In the genomic region with DNA sequence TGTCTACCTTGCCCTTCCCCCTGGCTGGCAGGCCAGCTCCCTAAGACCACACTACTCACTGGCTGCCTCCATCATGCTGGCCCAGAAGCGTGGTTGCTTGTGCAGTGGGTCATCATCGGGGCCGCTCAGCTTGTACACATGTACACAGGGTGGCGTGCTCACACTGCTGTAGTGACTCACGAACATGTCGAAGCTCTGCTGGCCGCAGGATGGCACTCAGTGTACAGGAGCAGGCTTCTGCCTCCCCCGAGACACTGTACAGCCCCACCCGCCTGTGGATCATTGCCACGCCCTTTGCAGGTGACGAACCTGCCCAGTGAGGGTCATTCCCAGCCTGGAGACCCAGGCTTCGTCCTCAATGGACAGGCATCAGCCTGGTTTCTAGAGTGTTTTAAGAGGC, we compare ENCODE assay signal across 29 mouse cellular contexts. TPM values are rescaled to one million over a fixed set of nuclear protein-coding genes. Genes with fewer than 3 reads are reported as not detected.
A peak's percentile ranks its signal among the peaks of the same experiment; 100 is the strongest.
DNase-seq lines count a peak whose midpoint lies in the region; ATAC-seq and TF ChIP-seq lines count a peak whose summit lies in the region.
"Had no signal": no experiment of that assay in that cellular context is flagged by ENCODE, and none has a peak within 500 bp of the region (broad histone marks: within the 10 kb centered on the region; RNA-seq: fewer than 3 reads in every experiment).

No protein-coding gene starts in this region.

- WGBS in heart, embryonic 11.5 days (ENCODE audit: insufficient replicate concordance), result 92% methylated on average over 12 of the region's 12 CpGs
- 76% methylated on average over 12 of the region's 12 CpGs for WGBS in liver, embryonic 15.5 days (ENCODE audit: insufficient replicate concordance)
- WGBS in intestine, postnatal 0 days, result 67% methylated on average over 12 of the region's 12 CpGs
- WGBS in kidney, embryonic 14.5 days, result 94% methylated on average over 12 of the region's 12 CpGs

- TF ChIP-seq CTCF in intestine, postnatal 0 days (IDR thresholded peaks at IDR 0.05; ENCODE audit: low read depth), result peak; percentile 58

- ATAC-seq in heart, embryonic 11.5 days (replicated peaks; ENCODE audit: insufficient number of reproducible peaks, low FRiP score, low TSS enrichment), result peak; percentile 19; the same call in 1 of the 2 replicates
- 0 out of 2 replicates have a peak, but pooled peaks have one; percentile 4 for ATAC-seq in liver, embryonic 15.5 days (ENCODE audit: insufficient read depth)
- ATAC-seq in intestine, postnatal 0 days, result peak; percentile 31
- no peak for ATAC-seq in erythroblast, adult 5-6 weeks (replicated peaks; ENCODE audit: low FRiP score, poor library complexity, severe bottlenecking)
- ATAC-seq in kidney, embryonic 14.5 days (ENCODE audit: low FRiP score, low TSS enrichment), result no peak
- ATAC-seq: forebrain, embryonic 15.5 days; midbrain, embryonic 15.5 days had no signal

- H3K36me3 ChIP-seq in heart, embryonic 11.5 days (ENCODE audit: control insufficient read depth, insufficient read depth, low read length), result peaks cover 54% of the 10 kb centered on the region
- peaks cover 88% of the 10 kb centered on the region for H3K36me3 ChIP-seq in liver, embryonic 15.5 days (replicated peaks)
- H3K36me3 ChIP-seq in intestine, postnatal 0 days (ENCODE audit: control insufficient read depth, insufficient read depth), result peaks cover 93% of the 10 kb centered on the region
- peaks cover 95% of the 10 kb centered on the region for H3K36me3 ChIP-seq in kidney, embryonic 14.5 days (ENCODE audit: control insufficient read depth, insufficient read depth, low read length)

- no peak overlapping the region for H3K4me3 ChIP-seq in heart, embryonic 11.5 days (ENCODE audit: low read depth, low read length)
- H3K4me3 ChIP-seq in liver, embryonic 15.5 days (replicated peaks), result no peak overlapping the region
- H3K4me3 ChIP-seq in intestine, postnatal 0 days (ENCODE audit: low read depth, low read length), result no peak overlapping the region
- no peak overlapping the region for H3K4me3 ChIP-seq in kidney, embryonic 14.5 days (ENCODE audit: low read length)
- H3K4me3 ChIP-seq: forebrain, embryonic 10.5 days; forebrain, embryonic 15.5 days; gastrocnemius, adult 2 months; heart, embryonic 12.5 days; hindbrain, embryonic 15.5 days; limb, embryonic 13.5 days; midbrain, embryonic 10.5 days; midbrain, embryonic 15.5 days; neural tube, embryonic 15.5 days; stomach, embryonic 15.5 days had no signal

- no peak overlapping the region for H3K27ac ChIP-seq in heart, embryonic 11.5 days (ENCODE audit: low read depth, low read length)
- no peak overlapping the region for H3K27ac ChIP-seq in liver, embryonic 15.5 days (replicated peaks)
- no peak overlapping the region for H3K27ac ChIP-seq in intestine, postnatal 0 days (ENCODE audit: low read depth, low read length)
- H3K27ac ChIP-seq in kidney, embryonic 14.5 days (ENCODE audit: low read depth, low read length), result no peak overlapping the region
- H3K27ac ChIP-seq: forebrain, embryonic 10.5 days; forebrain, embryonic 15.5 days; gastrocnemius, adult 2 months; hindbrain, embryonic 15.5 days; limb, embryonic 13.5 days; liver, embryonic 14.5 days; midbrain, embryonic 10.5 days; midbrain, embryonic 15.5 days; neural tube, embryonic 15.5 days; stomach, embryonic 15.5 days had no signal

- no peaks in the 10 kb centered on the region for H3K9me3 ChIP-seq in heart, embryonic 11.5 days (replicated peaks; ENCODE audit: control insufficient read depth, low read length)
- no peaks in the 10 kb centered on the region for H3K9me3 ChIP-seq in liver, embryonic 15.5 days (replicated peaks)
- no peaks in the 10 kb centered on the region for H3K9me3 ChIP-seq in intestine, postnatal 0 days (ENCODE audit: control insufficient read depth)
- H3K9me3 ChIP-seq in kidney, embryonic 14.5 days (ENCODE audit: control insufficient read depth, low read length), result no peaks in the 10 kb centered on the region
- H3K9me3 ChIP-seq: forebrain, embryonic 15.5 days; G1E; hindbrain, embryonic 15.5 days; midbrain, embryonic 10.5 days; midbrain, embryonic 15.5 days; neural tube, embryonic 15.5 days; stomach, embryonic 15.5 days had no signal

- H3K27me3 ChIP-seq in heart, embryonic 11.5 days (ENCODE audit: control insufficient read depth, insufficient read depth, low read length), result no peaks in the 10 kb centered on the region
- H3K27me3 ChIP-seq in liver, embryonic 15.5 days, result no peaks in the 10 kb centered on the region
- no peaks in the 10 kb centered on the region for H3K27me3 ChIP-seq in intestine, postnatal 0 days (replicated peaks; ENCODE audit: control insufficient read depth, insufficient read depth, low read length)
- no peaks in the 10 kb centered on the region for H3K27me3 ChIP-seq in kidney, embryonic 14.5 days (ENCODE audit: control insufficient read depth, insufficient read depth, low read length)
- H3K27me3 ChIP-seq: forebrain, embryonic 15.5 days; heart, embryonic 12.5 days; hindbrain, embryonic 15.5 days; limb, embryonic 13.5 days; midbrain, embryonic 15.5 days; neural tube, embryonic 15.5 days; stomach, embryonic 15.5 days had no signal

- no peaks in the 10 kb centered on the region for H3K4me1 ChIP-seq in heart, embryonic 11.5 days (ENCODE audit: control insufficient read depth, insufficient read depth, low read length)
- no peaks in the 10 kb centered on the region for H3K4me1 ChIP-seq in liver, embryonic 15.5 days (replicated peaks)
- H3K4me1 ChIP-seq in intestine, postnatal 0 days (replicated peaks; ENCODE audit: control insufficient read depth, insufficient read depth, low read length), result no peaks in the 10 kb centered on the region
- no peaks in the 10 kb centered on the region for H3K4me1 ChIP-seq in kidney, embryonic 14.5 days (ENCODE audit: control insufficient read depth, insufficient read depth, low read length)
- H3K4me1 ChIP-seq: forebrain, embryonic 10.5 days; forebrain, embryonic 15.5 days; heart, embryonic 12.5 days; hindbrain, embryonic 15.5 days; limb, embryonic 13.5 days; midbrain, embryonic 10.5 days; midbrain, embryonic 15.5 days; neural tube, embryonic 15.5 days; stomach, embryonic 15.5 days had no signal

- no peak overlapping the region for H3K4me2 ChIP-seq in heart, embryonic 11.5 days
- no peak overlapping the region for H3K4me2 ChIP-seq in liver, embryonic 15.5 days
- no peak overlapping the region for H3K4me2 ChIP-seq in intestine, postnatal 0 days (replicated peaks; ENCODE audit: low read depth)
- H3K4me2 ChIP-seq in kidney, embryonic 14.5 days (replicated peaks; ENCODE audit: low read depth, low read length), result no peak overlapping the region
- H3K4me2 ChIP-seq: forebrain, embryonic 15.5 days; heart, embryonic 12.5 days; hindbrain, embryonic 15.5 days; limb, embryonic 13.5 days; midbrain, embryonic 15.5 days; neural tube, embryonic 15.5 days; stomach, embryonic 15.5 days had no signal

- H3K9ac ChIP-seq in heart, embryonic 11.5 days (ENCODE audit: low read depth, low read length), result no peak overlapping the region
- H3K9ac ChIP-seq in liver, embryonic 15.5 days, result no peak overlapping the region
- H3K9ac ChIP-seq in intestine, postnatal 0 days (ENCODE audit: low read depth, low read length), result no peak overlapping the region
- H3K9ac ChIP-seq in kidney, embryonic 14.5 days (ENCODE audit: low read depth, low read length), result no peak overlapping the region
- H3K9ac ChIP-seq: forebrain, embryonic 15.5 days; heart, embryonic 12.5 days; hindbrain, embryonic 15.5 days; limb, embryonic 13.5 days; liver, embryonic 14.5 days; midbrain, embryonic 15.5 days; neural tube, embryonic 15.5 days; stomach, embryonic 15.5 days had no signal

- no peak for DNase-seq in heart, postnatal 14 days
- no peak for DNase-seq in liver
- DNase-seq: adrenal gland, adult 8-10 months; cerebellum, adult 8-10 months; cerebellum, postnatal 25 days; gastrocnemius, adult 2 months; gastrocnemius, postnatal 36 days; heart, adult 18-20 months; kidney, adult 18-20 months; lung, postnatal 10 days; retina, postnatal 1 day; right cerebral cortex, postnatal 14 days; thymus, postnatal 14 days had no signal

- intact Hi-C loops in heart, postnatal 14 days (cut with DNase I), result no loop called here

RNA-seq across cellular contexts. Expression of a gene that starts 10.6 kb away (rescaled TPM):
- polyA plus RNA-seq in heart, embryonic 11.5 days (2014; fragmentation: Nextera tagmentation; extraction: Ambion mirVana), result 78.6 and 87.8 TPM in 2 replicates
- 10 to 100 TPM; 33.2 to 34.6 TPM for total RNA-seq in heart, postnatal 14 days (2021)
- 58.6 and 66.4 TPM in 2 replicates for polyA plus RNA-seq in liver, embryonic 15.5 days (2015; fragmentation: Nextera tagmentation; extraction: Ambion mirVana)
- 83.5 and 90.5 TPM in 2 replicates for polyA plus RNA-seq in intestine, postnatal 0 days (2015; fragmentation: Nextera tagmentation; extraction: Ambion mirVana)
- total RNA-seq in erythroblast, adult 5-6 weeks (2015; ENCODE audit: low replicate concordance), result 7.9 and 20.5 TPM in 2 replicates
- 12.0 and 14.9 TPM in 2 replicates for total RNA-seq in erythroblast, adult 5-6 weeks (2017; ENCODE audit: low replicate concordance)
- polyA plus RNA-seq in kidney, embryonic 14.5 days (2014; fragmentation: Nextera tagmentation; extraction: Ambion mirVana), result 80.5 and 89.2 TPM in 2 replicates

RNA-seq across cellular contexts. Expression of a gene that starts 24.3 kb away (rescaled TPM):
- polyA plus RNA-seq in heart, embryonic 11.5 days (2014; fragmentation: Nextera tagmentation; extraction: Ambion mirVana), result 21.4 and 23.2 TPM in 2 replicates
- 10 to 100 TPM; 32.8 to 36.6 TPM for total RNA-seq in heart, postnatal 14 days (2021)
- 19.6 and 22.9 TPM in 2 replicates for polyA plus RNA-seq in liver, embryonic 15.5 days (2015; fragmentation: Nextera tagmentation; extraction: Ambion mirVana)
- polyA plus RNA-seq in intestine, postnatal 0 days (2015; fragmentation: Nextera tagmentation; extraction: Ambion mirVana), result 10.6 and 12.0 TPM in 2 replicates
- 9.8 and 11.5 TPM in 2 replicates for total RNA-seq in erythroblast, adult 5-6 weeks (2015; ENCODE audit: low replicate concordance)
- total RNA-seq in erythroblast, adult 5-6 weeks (2017; ENCODE audit: low replicate concordance), result 5.2 TPM in 2 replicates
- polyA plus RNA-seq in kidney, embryonic 14.5 days (2014; fragmentation: Nextera tagmentation; extraction: Ambion mirVana), result 31.5 and 40.3 TPM in 2 replicates

RNA-seq across cellular contexts. Expression of a gene that starts 32.1 kb away (rescaled TPM):
- polyA plus RNA-seq in heart, embryonic 11.5 days (2014; fragmentation: Nextera tagmentation; extraction: Ambion mirVana), result 4.7 and 6.0 TPM in 2 replicates
- total RNA-seq in heart, postnatal 14 days (2021), result 1 to 10 TPM; 3.5 to 5.1 TPM
- 2.7 and 3.1 TPM in 2 replicates for polyA plus RNA-seq in liver, embryonic 15.5 days (2015; fragmentation: Nextera tagmentation; extraction: Ambion mirVana)
- 4.6 and 5.1 TPM in 2 replicates for polyA plus RNA-seq in intestine, postnatal 0 days (2015; fragmentation: Nextera tagmentation; extraction: Ambion mirVana)
- 0.38 and 0.84 TPM in 2 replicates for total RNA-seq in erythroblast, adult 5-6 weeks (2015; ENCODE audit: low replicate concordance)
- 0.28 TPM in 1 of 2 replicates, not detected in the other for total RNA-seq in erythroblast, adult 5-6 weeks (2017; ENCODE audit: low replicate concordance)
- 11.4 and 11.8 TPM in 2 replicates for polyA plus RNA-seq in kidney, embryonic 14.5 days (2014; fragmentation: Nextera tagmentation; extraction: Ambion mirVana)

RNA-seq across cellular contexts. Expression of a gene that starts 54.2 kb away (rescaled TPM):
- 0.11 and 0.33 TPM in 2 replicates for polyA plus RNA-seq in heart, embryonic 11.5 days (2014; fragmentation: Nextera tagmentation; extraction: Ambion mirVana)
- 10 to 100 TPM; 14.5 to 14.7 TPM for total RNA-seq in heart, postnatal 14 days (2021)
- 0.81 and 1.3 TPM in 2 replicates for polyA plus RNA-seq in liver, embryonic 15.5 days (2015; fragmentation: Nextera tagmentation; extraction: Ambion mirVana)
- polyA plus RNA-seq in intestine, postnatal 0 days (2015; fragmentation: Nextera tagmentation; extraction: Ambion mirVana), result 0.94 and 1.1 TPM in 2 replicates
- total RNA-seq in erythroblast, adult 5-6 weeks (2015; ENCODE audit: low replicate concordance), result 0.19 TPM in 1 of 2 replicates, not detected in the other
- 0.56 and 1.4 TPM in 2 replicates for total RNA-seq in erythroblast, adult 5-6 weeks (2017; ENCODE audit: low replicate concordance)
- 1.4 TPM in 2 replicates for polyA plus RNA-seq in kidney, embryonic 14.5 days (2014; fragmentation: Nextera tagmentation; extraction: Ambion mirVana)

Comparison
In these comparisons a context has a peak if more than half of its experiments do, and no peak if none do; other contexts are left out.
1. ATAC-seq: peak in heart, embryonic 11.5 days (single experiment), liver, embryonic 15.5 days (single experiment) and intestine, postnatal 0 days (single experiment); none in erythroblast, adult 5-6 weeks (single experiment) and kidney, embryonic 14.5 days (single experiment).